Mouse (Mus musculus) yolk sac, embryonic 10.5 days (tissue): ENCODE measurements around the gene Vegfb.
A peak's percentile ranks its signal among the peaks of the same experiment; 100 is the strongest.

Experiments
- DNase-seq: peaks from one replicate; pipeline ENCODE4 v3.0.0-alpha.2; 2017; ENCODE audit warnings: low spot score

The Vegfb gene

GRCm38 (mm10) chr19:6941372-6942248, 45.8 kb downstream of the Vegfb start, which contains the start of gene Bad:
Gene Bad (plus strand): TSS chr19:6941861.
- peak; percentile 93 for DNase-seq

DNA sequence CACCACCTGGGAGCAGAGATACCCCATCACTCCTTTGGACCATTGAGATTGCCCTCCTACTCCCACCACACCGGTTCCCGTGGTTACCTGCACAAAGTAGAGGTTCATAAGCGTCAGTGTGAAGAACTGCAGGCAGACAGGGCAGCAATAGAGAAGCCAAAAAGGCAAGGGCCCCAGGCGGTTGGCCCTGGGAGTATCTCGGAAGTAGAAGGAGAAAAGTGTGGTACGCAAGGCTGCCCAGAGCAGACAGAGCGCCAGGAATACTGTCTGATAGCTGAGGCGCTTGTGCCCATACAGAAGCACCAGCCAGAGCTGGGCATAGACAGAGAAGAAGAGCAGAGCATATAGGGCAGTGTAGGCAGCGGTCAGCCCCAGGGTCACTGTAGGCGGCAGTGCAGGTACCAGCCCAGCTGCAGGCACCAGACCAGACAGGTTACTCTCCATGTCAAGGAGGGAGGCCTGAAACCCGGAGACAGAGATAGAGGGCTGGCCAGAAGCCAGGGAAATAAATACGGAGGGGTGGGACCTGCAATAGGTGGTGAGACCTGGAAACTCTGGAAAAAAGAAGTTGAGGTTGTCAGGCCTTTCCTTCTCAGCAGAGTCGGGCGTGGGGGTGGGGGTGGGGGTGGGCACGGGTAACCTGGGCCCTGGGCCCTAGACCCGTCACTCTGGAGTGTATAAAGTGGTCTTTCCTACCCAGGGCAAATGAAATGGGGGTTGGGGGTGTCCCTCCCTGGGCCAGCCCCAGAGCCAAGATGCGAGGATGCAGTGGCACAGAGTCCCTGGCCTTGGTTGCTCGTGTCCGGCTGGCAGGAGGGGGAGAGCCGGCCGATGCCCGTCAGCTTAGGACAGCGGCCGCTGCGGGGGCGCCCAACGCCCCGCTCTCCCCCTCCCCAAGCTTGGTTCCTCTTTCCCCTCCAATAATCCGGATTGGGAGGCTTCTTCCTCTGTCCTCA, 46.8 kb downstream of the Vegfb start:
- DNase-seq, result peak; percentile 32

GRCm38 (mm10) chr19:6939106-6940002, 48.1 kb downstream of the Vegfb start:
- no peak for DNase-seq

DNA sequence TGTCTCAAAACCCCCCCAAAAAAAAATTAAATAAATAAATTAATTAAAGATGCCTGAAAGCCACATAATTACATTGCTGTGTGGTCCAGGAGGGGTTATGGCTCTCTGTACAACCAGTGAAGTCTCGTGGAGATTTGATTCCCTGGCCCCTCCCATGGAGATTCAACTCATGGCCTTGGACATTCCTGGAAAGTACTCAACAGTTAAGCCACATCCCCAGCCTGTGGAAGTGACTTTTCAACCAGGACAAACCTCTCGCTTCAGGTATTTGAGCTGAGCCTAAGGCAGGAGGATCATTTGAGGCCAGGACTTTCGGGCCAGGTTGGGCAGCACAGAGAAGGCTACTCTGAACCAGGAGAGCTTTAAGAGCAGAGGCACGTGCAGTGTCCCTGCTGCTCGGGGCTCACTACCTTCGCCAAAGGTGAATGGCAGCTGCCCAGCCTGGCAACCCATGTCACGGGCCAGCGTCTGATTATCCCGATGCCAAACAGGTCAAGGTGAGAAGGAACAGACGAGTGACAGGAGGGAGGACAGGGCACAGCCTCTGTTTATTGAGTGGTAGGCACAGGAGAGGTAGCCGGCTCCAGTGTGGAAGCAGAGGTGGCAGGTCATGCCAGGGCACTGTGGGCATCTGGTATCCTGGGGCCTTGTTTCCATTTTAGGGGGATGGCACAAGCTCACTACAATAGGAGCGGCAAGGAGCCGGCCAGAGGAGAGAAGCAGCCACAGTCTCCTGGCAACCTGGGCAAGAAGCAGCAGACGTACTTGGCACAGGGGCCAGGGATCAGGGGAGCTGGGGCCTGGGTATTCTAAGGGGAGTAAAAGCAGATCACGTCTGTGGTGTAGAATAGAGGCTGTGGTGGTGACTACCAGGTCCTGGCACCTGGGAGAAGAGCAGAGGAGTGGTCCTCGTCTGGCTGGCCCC, 49.6 kb downstream of the Vegfb start:
- DNase-seq, result no peak

- DNase-seq, result no peak
Measured at GRCm38 (mm10) chr19:6936299-6936698, 51.2 kb downstream of the Vegfb start.

- no peak for DNase-seq
Measured at GRCm38 (mm10) chr19:6934195-6934977, 53.1 kb downstream of the Vegfb start, which contains the start of gene Kcnk4. Gene Kcnk4 (minus strand): TSS chr19:6934515.

- no peak for DNase-seq
Measured at GRCm38 (mm10) chr19:6933436-6934194, 53.8 kb downstream of the Vegfb start.

GRCm38 (mm10) chr19:6933102-6933435, 54.4 kb downstream of the Vegfb start:
- DNase-seq, result no peak
